Mouse (Mus musculus): ENCODE results near the gene BC030867. TPM values are rescaled to one million over a fixed set of nuclear protein-coding genes. Genes with fewer than 3 reads are reported as not detected.

The BC030867 gene
- total RNA-seq (2017) = not detected in 3 replicates

DNA sequence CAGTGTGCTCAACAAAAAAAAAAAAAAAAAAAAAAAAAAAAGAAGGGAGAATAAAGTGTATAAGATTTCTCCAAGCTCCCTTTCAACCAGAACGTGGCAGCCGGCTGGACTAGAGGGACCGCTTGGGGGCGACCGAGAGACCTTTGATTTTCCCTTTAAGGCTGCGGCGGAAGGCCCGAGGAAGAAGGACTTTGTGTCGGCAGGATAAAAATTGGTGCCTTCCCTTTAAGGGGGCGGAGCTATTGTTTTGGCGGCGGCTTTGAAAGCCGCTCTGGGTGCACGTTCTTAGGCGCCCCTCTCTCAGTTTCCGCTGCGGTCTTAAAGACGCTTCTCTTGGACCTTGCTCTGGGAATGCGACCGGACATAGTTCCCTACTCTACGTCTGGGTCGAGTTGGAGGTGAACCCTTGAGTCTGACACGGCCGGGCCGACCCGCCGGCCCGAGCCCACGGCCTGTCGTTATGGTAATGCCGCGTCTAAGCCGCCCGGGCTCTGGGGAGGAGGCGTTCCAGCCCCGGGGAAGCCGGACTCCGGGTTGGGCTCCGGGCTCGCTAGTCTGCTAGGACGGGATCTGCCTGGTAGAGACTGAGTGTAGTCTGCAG is at the start of gene BC030867:
BC030867 (plus strand) TSS at position 253 of the 601 bp plus-strand sequence.
- ATAC-seq (replicated peaks; ENCODE audit: insufficient number of reproducible peaks, low FRiP score, low TSS enrichment, poor library complexity, severe bottlenecking) = peak; percentile 92

DNA sequence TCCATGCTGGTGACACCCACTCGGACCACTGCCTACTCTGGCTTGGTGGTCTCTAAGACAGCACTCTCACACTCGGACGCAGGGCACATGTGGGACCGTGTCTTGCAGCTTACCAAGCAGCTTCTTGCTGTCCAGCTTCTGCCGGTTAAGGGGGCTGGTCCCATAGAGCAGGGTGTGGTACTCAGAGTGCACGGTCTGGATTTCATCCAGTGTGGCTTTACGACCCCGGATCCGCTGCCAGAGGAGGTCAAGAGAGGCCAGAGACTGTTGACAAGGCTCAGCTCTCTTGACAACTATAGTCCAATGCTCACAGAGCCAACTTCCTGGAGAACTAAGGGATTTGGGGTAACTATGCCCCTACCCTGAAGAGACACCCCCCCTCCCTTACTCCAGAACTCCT is 48.8 kb upstream of the BC030867 start:
- no peak for ATAC-seq (replicated peaks; ENCODE audit: insufficient number of reproducible peaks, low FRiP score, low TSS enrichment, poor library complexity, severe bottlenecking)

DNA sequence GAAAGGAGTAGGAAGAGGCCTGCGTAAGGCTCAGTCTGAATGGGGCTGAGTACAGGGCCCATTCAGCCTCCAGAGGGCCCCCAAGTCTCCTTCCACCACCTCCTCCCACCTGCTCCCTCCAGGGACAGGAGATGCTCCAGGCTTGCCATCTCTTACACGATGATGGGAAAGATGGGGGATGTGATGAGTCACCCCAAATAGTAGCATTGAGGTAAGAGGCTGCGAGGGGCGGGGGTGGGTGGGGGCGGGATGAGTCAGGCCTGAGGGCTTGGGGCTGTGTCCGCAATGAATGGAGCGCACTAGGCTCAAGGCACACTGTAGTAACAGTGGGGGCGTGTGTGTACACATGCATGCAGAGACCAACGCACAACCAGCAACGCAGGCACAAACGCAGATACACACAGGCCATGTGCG is 47.3 kb upstream of the BC030867 start:
- ATAC-seq (replicated peaks; ENCODE audit: insufficient number of reproducible peaks, low FRiP score, low TSS enrichment, poor library complexity, severe bottlenecking) = no peak

DNA sequence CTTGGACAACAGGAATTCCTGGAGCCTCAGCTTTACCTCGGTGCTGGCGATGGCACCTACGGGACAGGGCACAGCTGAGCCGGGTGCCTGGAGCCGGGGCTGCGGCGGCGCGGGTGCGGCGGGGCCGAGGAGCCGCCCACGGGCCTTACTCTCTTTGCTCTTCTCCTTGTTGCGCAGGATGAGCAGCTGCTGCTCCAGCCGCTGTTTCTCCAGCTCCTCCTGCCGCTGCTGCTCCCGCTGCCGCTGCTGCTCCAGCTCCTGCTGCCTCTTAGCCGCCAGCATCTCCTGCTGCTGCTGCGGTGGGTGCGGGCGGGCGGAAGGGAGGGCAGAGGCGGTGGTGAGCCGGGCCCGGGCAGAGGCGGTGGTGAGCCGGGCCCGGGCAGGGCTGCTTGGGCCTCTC is 42.2 kb upstream of the BC030867 start:
- no peak for ATAC-seq (replicated peaks; ENCODE audit: insufficient number of reproducible peaks, low FRiP score, low TSS enrichment, poor library complexity, severe bottlenecking)

DNA sequence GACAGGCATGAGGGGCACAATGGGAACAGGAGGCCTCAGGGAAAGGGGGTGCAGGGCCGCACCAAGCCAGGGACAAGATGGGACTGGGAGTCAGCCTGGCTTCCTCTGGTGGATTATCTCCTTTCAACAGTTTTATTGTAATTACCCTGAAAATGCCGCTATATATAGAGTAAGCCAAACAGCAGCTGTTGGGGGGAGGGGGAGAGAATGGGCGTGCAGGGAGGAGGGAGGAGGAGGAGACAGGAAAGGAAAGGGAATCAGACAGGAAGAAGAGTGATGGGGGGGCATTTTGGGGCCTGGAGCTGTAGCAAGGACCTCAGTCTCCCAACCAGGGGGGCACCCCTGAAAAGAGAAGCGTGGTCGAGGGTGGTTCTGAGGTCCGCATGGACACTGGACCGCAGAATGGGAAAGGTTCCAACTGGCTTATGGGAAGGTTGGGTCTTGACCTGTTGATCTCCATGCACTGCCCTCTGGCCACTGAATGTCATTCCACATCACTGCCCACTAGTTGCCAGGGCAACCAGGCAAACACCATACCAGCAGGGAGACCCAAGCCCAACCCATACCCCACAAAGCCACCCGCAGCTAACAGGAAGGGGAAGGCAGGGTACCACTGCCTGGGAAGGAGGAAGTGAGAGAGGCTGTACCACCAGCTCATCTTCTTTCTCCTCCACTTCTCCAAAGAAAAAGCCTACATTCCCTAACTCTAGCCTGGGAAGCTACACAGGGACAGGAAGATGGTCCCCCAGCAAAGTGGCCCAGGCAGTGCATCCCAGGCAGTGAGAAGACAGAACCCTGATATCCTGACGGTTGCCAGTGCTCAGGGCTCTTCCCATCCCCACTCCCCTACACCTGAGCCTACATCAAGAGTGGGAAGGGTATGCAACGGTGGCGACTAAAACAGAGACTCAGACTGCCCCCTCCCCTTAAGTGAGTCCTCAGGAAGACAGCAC is 40.6 kb upstream of the BC030867 start:
- no peak; the same call in 1 of the 2 replicates for ATAC-seq (replicated peaks; ENCODE audit: insufficient number of reproducible peaks, low FRiP score, low TSS enrichment, poor library complexity, severe bottlenecking)

DNA sequence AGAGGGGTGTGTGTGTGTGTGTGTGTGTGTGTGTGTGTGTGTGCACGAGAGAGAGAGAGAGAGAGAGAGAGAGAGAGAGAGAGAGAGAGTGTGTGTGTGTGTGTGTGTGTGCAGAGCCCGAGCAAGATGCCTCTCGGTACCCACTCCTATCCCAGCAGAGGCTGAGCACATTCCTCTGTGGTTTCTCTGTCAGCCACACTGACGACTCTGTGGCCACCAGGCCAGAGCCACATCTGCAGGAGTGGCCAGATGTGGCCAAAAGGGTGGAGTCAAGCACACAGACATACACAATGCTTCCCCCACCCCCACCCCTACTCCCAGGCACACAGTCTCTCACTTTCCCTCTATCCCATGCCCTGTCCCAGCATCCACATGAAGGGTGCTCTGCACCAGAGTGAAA is 39.8 kb upstream of the BC030867 start:
- ATAC-seq (replicated peaks; ENCODE audit: insufficient number of reproducible peaks, low FRiP score, low TSS enrichment, poor library complexity, severe bottlenecking) = no peak

DNA sequence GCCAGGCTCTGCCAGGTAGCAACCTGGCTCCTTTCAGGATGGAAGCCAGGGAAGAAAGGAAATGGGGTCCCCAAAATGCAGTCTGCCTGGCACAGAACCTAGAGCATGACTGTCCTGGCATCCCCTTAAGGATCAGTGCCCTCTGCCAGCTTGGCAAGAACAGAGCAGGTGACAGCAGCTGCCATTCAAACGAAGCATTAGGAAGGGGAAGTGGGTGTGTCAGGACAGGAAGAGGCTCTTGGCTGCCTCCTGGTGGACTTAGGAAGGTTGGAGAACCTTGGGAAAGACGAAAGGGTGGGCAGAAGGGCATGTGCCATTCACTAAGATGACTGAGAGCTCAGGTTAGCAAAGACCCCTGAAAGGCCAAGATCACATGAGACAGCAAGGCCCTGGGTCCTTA is 38.9 kb upstream of the BC030867 start:
- peak; percentile 83 for ATAC-seq (replicated peaks; ENCODE audit: insufficient number of reproducible peaks, low FRiP score, low TSS enrichment, poor library complexity, severe bottlenecking)

DNA sequence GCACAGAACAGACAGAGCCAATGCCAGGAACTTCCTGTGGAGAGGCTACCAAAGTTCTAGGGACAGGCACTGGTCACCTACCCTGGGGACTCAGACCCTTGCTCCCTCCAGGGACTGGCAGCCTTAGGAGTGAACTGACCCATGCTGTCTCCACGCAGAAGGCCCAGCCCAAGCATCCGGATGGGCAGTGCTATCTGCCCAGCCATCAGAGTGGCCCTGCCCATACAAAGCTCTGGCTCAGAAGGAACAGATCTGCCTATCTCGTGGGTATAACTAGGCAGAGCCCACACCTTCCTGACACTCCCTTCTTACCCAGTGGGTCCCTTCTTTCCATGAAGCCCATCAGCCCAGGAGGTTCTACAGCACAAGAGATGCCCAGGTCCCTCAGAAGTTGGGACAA is 38.5 kb upstream of the BC030867 start:
- ATAC-seq (replicated peaks; ENCODE audit: insufficient number of reproducible peaks, low FRiP score, low TSS enrichment, poor library complexity, severe bottlenecking) = no peak

DNA sequence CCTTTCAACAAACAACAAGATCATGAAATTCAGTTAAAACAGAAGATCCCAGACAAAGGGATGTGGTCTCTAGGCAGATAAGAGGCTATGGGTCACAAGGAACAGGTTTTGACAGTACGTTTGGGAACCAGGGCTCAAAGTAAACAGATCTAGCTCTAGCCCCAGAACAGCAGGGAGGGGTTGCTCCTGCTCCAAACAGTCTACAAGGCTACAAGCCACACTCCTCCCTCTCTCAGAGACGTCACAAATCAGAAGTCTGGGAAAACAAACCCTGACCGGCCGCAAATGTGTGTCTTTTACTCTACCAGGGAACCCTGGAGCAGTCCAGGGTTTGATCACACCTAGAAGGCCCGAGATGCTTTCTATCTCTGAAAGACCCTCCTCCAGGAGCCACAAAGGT is 37.7 kb upstream of the BC030867 start:
- no peak for ATAC-seq (replicated peaks; ENCODE audit: insufficient number of reproducible peaks, low FRiP score, low TSS enrichment, poor library complexity, severe bottlenecking)

DNA sequence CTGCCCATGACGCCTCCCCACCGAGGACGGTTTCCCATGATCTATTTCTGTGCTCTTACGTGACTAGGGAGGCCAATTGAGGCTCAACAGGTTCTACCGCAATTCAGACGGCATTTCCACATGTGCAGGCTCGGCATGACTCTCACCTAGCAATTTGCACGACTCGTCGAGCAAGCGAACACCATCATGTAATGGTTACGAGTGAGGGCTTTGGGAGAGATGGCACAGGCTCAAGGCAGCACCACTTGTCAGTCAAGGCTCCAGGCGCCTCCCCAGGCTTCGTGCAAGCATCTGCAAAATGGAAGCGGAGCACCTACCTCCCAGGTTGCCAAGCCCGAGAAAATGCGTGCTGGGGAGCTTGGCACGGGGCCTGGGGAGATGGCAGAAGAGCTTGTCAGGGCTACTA is 36.7 kb upstream of the BC030867 start:
- ATAC-seq (replicated peaks; ENCODE audit: insufficient number of reproducible peaks, low FRiP score, low TSS enrichment, poor library complexity, severe bottlenecking) = no peak

DNA sequence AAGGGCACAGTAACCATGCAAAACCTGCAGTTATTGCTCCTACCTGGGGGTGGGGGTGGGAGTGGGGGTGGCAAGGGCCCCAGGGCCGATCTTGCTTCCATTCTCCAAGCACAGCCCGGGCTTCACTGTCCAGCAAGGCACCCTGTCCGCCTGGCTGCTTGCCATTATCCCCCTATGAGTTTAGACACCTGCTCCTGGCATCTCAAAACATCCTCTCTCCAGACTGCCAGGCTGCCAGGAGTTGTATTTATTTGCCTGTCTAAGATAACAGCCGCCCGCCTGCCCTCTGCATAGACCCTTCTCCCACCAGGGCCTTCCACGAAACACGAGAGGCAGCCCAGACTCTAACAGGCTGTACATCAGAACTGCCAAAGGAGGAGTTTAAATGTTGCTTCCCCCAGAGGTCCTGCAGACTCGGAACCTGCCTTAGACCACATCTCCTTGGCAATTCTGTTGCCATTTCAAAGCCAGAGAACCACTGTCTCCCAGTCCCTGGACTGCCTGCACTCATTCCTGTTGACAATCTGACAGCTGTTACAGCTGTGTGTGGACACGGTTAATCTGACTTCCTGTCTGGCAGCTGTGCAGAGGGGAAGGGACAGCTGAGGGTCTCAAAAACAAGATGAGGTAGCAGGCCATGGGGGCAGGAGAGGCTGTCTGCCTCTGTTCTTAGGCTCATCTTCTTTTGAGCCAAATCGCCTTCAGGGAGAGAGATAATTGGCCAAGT is 34.1 kb upstream of the BC030867 start:
- no peak for ATAC-seq (replicated peaks; ENCODE audit: insufficient number of reproducible peaks, low FRiP score, low TSS enrichment, poor library complexity, severe bottlenecking)

DNA sequence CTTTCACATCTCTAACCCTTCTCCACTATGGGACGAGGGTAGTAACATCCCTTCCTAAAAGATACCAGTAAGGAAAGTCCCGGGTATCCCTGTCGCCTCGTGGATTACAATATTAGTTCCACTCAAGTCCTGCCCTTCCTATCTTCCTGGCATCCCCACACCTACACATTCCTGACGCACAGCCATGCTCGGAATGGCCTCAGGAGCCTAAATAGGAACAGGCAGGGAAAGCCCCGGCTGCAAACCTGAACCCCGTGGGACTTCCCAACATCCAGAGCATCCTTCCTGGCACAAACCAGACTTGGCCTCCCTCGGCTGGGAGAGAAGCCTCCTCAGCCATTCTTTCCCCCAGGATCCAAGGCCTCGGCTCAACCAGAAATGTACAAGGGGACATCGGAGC is 33.2 kb upstream of the BC030867 start:
- ATAC-seq (replicated peaks; ENCODE audit: insufficient number of reproducible peaks, low FRiP score, low TSS enrichment, poor library complexity, severe bottlenecking) = no peak

DNA sequence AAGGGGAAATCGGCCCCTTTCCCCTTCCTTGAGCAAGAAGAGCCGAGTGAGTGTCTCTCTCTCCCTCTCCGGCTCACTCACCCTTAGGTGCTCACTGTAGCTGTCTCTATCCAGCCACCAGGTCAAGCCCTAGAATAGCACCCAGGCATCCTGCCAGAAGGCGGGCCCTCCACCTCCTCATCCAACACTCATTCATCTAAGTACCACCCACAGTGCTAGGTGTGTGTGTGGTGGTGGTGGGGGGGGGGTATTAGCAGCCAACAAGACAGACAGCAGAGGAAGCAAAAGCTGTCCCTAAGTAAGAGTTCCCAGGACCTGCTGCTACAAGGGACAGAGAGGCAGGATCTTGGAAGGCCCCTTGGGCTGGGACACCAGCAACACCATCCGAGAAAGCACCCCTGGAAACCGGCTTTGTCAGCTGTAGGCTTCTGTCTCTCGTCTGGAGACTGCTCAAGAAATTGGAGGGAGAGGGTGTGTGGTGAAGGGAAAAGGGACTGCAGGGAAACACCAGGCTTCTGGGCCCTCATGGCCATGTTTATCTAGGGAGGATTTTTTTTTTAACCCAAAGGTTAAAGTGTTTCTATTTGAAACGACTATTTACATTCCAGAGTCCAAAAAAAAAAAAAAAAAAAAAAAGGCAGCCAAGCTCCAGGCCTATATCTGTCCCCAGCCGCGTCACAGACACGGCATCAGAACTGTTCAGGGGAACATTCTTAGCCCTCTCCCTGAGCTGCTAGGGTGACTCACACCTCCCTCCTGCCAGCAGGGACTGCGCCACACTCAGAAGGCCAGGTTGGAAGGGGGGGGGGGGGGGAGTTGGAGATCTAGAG is 32.4 kb upstream of the BC030867 start:
- ATAC-seq (replicated peaks; ENCODE audit: insufficient number of reproducible peaks, low FRiP score, low TSS enrichment, poor library complexity, severe bottlenecking) = no peak

DNA sequence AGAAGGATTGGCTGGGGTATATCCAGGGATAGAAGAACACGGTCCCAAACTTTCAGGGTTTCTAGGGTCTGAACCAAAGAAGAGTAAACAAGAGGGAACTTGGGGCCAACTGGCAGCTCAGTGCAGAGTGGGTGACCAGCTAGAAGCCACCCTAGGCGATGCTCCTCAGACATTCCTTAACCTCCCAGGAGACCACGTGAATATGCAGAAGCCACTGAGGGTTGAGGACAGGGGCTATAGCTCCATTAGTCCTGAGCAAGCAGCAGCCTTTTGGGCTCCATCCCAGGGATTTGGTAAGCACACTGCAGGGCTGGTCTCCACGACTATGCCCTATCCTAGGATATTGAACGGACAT is 31.8 kb upstream of the BC030867 start:
- ATAC-seq (replicated peaks; ENCODE audit: insufficient number of reproducible peaks, low FRiP score, low TSS enrichment, poor library complexity, severe bottlenecking) = no peak

DNA sequence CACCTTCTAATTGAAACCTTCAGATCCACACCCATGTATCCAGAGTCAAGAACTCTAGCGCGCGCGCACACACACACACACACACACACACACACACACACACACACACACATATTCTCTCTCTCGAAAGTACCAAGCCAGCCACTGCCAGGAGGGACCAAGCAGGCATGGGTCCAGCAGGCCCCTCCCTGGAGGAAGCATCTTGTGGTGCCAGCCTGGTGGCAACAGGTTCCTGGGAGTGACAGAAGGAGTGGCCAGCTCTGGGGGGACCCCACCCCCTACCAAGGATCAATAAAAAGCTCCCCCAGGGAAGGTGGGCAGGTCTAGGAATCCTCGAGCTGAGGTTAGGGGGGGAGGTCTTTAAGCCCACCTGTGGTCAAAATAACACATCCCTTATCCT is 31.3 kb upstream of the BC030867 start:
- no peak for ATAC-seq (replicated peaks; ENCODE audit: insufficient number of reproducible peaks, low FRiP score, low TSS enrichment, poor library complexity, severe bottlenecking)

DNA sequence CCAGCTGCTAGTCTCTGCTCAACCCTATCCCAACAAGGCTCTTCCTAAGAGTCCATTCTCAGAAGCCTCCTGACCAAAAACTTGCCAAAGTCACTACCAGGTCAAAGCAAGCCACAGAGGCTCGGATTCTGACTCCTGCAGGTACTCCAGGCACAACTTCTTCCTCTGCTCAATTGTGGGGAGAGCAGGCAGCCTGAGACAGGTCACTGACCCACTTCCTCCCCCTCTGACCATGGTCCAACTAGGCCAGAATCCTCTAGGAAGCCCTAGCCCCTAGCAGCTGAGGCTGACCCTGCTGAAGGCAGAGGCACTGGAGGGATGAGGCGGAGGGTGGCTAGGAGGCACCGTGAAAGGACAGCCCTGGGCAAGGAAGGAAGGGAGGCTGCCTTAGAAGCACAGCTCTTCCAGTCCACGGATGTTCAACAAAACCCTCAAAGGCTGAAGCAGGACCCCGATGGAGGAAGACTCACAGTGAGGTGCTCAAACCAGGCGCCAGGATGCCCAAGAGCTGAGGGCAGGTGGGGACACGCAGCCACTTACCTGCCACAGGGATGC is 30.7 kb upstream of the BC030867 start:
- ATAC-seq (replicated peaks; ENCODE audit: insufficient number of reproducible peaks, low FRiP score, low TSS enrichment, poor library complexity, severe bottlenecking) = no peak

DNA sequence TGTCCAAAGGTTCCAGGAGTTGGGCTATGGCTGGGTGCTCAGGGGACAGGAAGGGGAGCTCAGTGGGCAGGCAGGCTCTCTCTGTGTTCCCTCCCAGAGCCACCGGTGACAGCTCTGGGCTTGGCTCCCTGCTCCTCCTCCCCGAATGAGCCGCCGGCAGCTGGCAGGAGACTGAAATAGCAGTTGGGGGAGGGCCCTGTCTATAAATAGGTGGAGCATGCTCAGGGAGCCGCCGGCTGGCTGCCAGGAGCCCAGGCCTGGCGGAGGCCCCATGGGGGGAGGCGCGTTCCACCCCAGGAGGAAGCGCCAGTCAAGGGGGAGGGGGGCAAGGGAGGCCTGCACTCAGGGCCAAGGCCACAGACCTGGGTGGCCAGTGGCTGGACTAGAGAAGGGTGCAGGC is 29.9 kb upstream of the BC030867 start:
- peak; percentile 88 for ATAC-seq (replicated peaks; ENCODE audit: insufficient number of reproducible peaks, low FRiP score, low TSS enrichment, poor library complexity, severe bottlenecking)

DNA sequence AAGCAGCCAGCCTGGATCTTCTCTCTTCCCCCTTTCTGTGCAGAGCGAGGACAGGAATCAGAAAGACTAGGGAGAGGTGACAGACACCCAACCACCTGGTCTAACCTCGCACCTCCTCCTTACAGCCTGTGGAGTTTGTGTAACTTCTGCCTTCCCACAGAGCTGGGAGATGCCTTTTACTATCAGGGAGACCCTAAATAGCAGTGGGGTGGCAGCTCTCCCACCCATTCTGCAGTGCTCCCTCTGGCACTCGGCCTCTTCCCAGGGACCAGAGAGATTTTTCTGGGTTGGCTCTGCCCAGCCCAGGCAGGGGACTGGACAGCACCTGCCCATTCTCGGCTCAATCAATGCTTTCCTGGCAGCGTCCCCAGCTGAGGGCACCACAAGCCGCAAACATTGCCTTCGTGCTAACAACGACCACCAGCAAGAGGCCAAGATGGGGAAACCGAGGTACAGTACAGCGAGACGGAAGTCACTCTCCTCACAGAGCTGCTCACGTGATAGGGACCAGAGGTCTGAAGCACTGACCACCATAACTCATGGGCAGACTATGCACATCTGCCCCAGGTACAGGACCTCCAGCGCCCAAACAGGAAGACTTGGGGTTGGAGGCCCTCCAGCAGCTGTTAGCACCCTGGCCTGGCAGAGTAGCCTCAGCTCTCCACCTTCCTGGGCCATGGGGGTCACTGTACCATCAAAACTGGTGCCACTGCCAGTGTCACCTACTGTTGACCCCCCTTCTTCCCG is 29.3 kb upstream of the BC030867 start:
- no peak for ATAC-seq (replicated peaks; ENCODE audit: insufficient number of reproducible peaks, low FRiP score, low TSS enrichment, poor library complexity, severe bottlenecking)
